Mouse (Mus musculus) ES-CJ7 (cell line): ENCODE measurements around the gene Vipas39.

Source experiments
- DNase-seq: peaks from one replicate; pipeline ENCODE4 v3.0.0; 2011; ENCODE audit warnings: low read depth, low spot score

Vipas39 gene

GRCm38 (mm10) chr12:87196310-87196709, 69.7 kb downstream of the Vipas39 start:
- no peak for DNase-seq

GRCm38 (mm10) chr12:87195069-87195468, 71.0 kb downstream of the Vipas39 start:
- no peak for DNase-seq

GRCm38 (mm10) chr12:87193008-87193407, 73.0 kb downstream of the Vipas39 start:
- DNase-seq, result no peak
